Mouse (Mus musculus): Measurements from ENCODE around the gene Slc35f4.
A peak's percentile ranks its signal among the peaks of the same experiment; 100 is the strongest.

DNA sequence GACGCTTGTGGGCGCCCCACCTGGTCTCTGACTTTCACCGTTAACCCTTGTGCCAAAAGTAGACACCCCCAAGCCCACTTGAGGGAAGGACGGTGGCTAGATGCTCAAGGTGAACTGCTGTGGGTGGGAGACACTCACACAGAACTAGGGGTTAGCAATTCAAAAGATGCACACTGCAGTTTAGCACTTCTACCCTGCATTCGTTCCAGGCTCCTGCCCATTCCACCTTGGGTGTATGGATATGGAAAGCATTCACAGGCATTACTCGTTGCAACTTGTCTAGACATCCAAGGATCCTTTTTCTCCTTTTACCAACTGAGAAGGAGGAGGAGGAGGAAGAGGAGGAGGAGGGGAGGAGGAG is at the start of gene Slc35f4:
- TF ChIP-seq CTCF (IDR thresholded peaks at IDR 0.05; ENCODE audit: borderline replicate concordance, insufficient read depth, low read depth, low read length) (0 out of 2 replicates have a peak, but pooled peaks have one; percentile 6), POLR2A (IDR thresholded peaks at IDR 0.05; ENCODE audit: borderline replicate concordance, insufficient read depth, low read length) (no peak)
